Mouse (Mus musculus) bone marrow macrophage, adult 2 months (primary cell): ENCODE data around the gene Sumo1.

Experiments
- CTCF ChIP-seq: IDR thresholded peaks from 2 replicates; pipeline ENCODE4 v1.5.1; 2012; ENCODE audit warnings: low read depth, mild to moderate bottlenecking, low read length, moderate library complexity
- POLR2A ChIP-seq: IDR thresholded peaks from 2 replicates; pipeline ENCODE4 v1.6.1; 2012; ENCODE audit warnings: mild to moderate bottlenecking, low read depth, low read length, borderline replicate concordance

DNA sequence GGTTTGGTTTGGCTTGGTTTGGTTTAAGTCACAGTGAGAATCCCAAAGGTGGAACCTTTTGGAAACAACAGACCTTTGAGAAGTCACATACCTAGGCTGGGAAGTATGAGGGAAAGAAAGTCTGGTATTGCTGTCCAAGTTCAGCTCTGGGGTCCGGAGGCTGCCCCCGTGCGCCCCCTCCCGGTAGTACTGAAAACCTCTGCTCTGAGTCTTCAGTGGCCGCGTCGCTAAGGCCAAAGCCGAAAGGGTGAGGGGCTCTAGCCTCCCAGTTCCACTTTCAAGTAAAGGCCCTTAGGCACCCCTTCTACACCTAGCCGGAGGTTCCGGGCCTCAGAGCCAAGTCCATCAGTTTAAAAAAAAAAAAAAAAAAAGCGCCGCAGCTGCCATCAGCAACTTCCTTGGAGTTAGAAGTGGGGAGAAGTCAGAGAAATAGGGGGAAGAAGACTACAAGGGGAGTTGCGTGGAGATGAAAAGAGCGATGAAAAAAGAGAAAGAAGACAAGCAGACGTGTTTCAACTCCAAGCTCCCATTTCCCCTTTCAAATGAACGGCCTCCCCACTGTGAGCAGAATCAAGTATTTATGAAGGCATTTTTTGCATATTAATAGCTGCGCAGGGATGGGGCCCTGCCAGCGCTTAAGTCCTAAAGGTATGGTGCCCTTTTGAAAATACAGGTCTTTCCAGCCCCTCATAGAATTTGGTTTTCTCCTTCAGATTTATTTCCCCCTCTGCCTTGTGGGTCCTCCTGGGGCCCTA is 85.8 kb downstream of the Sumo1 start:
- peak; percentile 87 for TF ChIP-seq CTCF
- TF ChIP-seq POLR2A: no peak
